Mouse (Mus musculus) B cell, adult 2 months (primary cell): ENCODE results near the gene Sap18b.
"Not testable (repeated sequence)": the region's sequence is repeated elsewhere in the genome, so short reads cannot be mapped to it uniquely, and the experiment has no call there.

ENCODE experiments used
- DNase-seq, 2 experiments: peaks; one replicate each; pipeline ENCODE4 v3.0.0; 2022

Sap18b gene

GRCm38 (mm10) chr8:95825162-95825561 lies at the start of gene Sap18b:
TSS of gene Sap18b (plus strand) at chr8:95825346.
- not testable (repeated sequence) for DNase-seq

GRCm38 (mm10) chr8:95781085-95781484 lies 44.1 kb upstream of the Sap18b start:
- no peak for DNase-seq

- no peak for DNase-seq
Measured at GRCm38 (mm10) chr8:95781775-95782174, 43.4 kb upstream of the Sap18b start.

- no peak for DNase-seq
Measured at GRCm38 (mm10) chr8:95782628-95783027, 42.5 kb upstream of the Sap18b start.

GRCm38 (mm10) chr8:95785591-95785990 lies 39.6 kb upstream of the Sap18b start:
- DNase-seq: no peak

GRCm38 (mm10) chr8:95795333-95796061 lies 29.6 kb upstream of the Sap18b start:
- DNase-seq: not testable (repeated sequence)

- DNase-seq: no peak
Measured at GRCm38 (mm10) chr8:95799117-95799516, 26.0 kb upstream of the Sap18b start.

GRCm38 (mm10) chr8:95799891-95800290 lies 25.3 kb upstream of the Sap18b start:
- no peak for DNase-seq

GRCm38 (mm10) chr8:95800353-95800752 lies 24.8 kb upstream of the Sap18b start:
- no peak for DNase-seq

GRCm38 (mm10) chr8:95801476-95802064 lies 23.6 kb upstream of the Sap18b start:
- no peak for DNase-seq

- DNase-seq: no peak
Measured at GRCm38 (mm10) chr8:95802231-95802630, 22.9 kb upstream of the Sap18b start.

GRCm38 (mm10) chr8:95805482-95805881 lies 19.7 kb upstream of the Sap18b start:
- DNase-seq: no peak

GRCm38 (mm10) chr8:95806461-95807191 lies 18.5 kb upstream of the Sap18b start:
- peak; percentile 36 to 43 for DNase-seq

- DNase-seq: peak; percentile 94 to 95
Measured at GRCm38 (mm10) chr8:95807331-95807843, 17.8 kb upstream of the Sap18b start, which contains the start of gene Cnot1. TSS of gene Cnot1 (minus strand) at chr8:95807464.

GRCm38 (mm10) chr8:95807861-95808260 lies 17.3 kb upstream of the Sap18b start:
- peak; percentile 90 to 92 for DNase-seq

GRCm38 (mm10) chr8:95808631-95809030 lies 16.5 kb upstream of the Sap18b start:
- no peak for DNase-seq

- no peak for DNase-seq
Measured at GRCm38 (mm10) chr8:95809116-95809515, 16.0 kb upstream of the Sap18b start.

- peak in 1 of 2 experiments; percentile 28 for DNase-seq
Measured at GRCm38 (mm10) chr8:95810184-95810591, 15.0 kb upstream of the Sap18b start.

- DNase-seq: no peak
Measured at GRCm38 (mm10) chr8:95816044-95816708, 9.0 kb upstream of the Sap18b start.

- no peak for DNase-seq
Measured at GRCm38 (mm10) chr8:95817597-95817996, 7.5 kb upstream of the Sap18b start.

GRCm38 (mm10) chr8:95818211-95818610 lies 6.9 kb upstream of the Sap18b start:
- no peak for DNase-seq

- DNase-seq: no peak
Measured at GRCm38 (mm10) chr8:95821266-95821665, 3.9 kb upstream of the Sap18b start.

- no peak for DNase-seq
Measured at GRCm38 (mm10) chr8:95822096-95822495, 3.0 kb upstream of the Sap18b start.
